Mouse (Mus musculus) intestine, embryonic 14.5 days (tissue): Measurements from ENCODE around the gene Gca. TPM values are rescaled to one million over a fixed set of nuclear protein-coding genes. Genes with fewer than 3 reads are reported as not detected.

Experiments used
- ATAC-seq: fragments of 200-750 bp; cut with Nextera tagmentation; replicated peaks from 2 replicates; pipeline ENCODE4 v1.8.0; 2017; ENCODE audit warnings: low read depth, moderate number of reproducible peaks, moderate TSS enrichment, moderate library complexity; ENCODE audit not compliant: low FRiP score, low TSS enrichment
- DNase-seq: peaks from one replicate; pipeline ENCODE4 v3.0.0-alpha.2; 2018; ENCODE audit warnings: low spot score
- H3K27ac ChIP-seq: fragments of 300-500 bp; sonication (generic); 2 replicates; pipeline ENCODE4 v1.5.1; 2014; ENCODE audit warnings: low read depth, mild to moderate bottlenecking, control low read depth
- H3K27me3 ChIP-seq: fragments of 300-500 bp; sonication (generic); replicated peaks from 2 replicates; pipeline ENCODE4 v1.6.1; 2014; ENCODE audit warnings: low read length, control low read depth; ENCODE audit not compliant: control insufficient read depth, insufficient read depth
- H3K36me3 ChIP-seq: fragments of 300-500 bp; sonication (generic); 2 replicates; pipeline ENCODE4 v1.6.1; 2014; ENCODE audit warnings: low read length, control low read depth; ENCODE audit not compliant: control insufficient read depth, insufficient read depth
- H3K4me1 ChIP-seq: fragments of 300-500 bp; sonication (generic); replicated peaks from 2 replicates; pipeline ENCODE4 v1.6.1; 2014; ENCODE audit warnings: low read length, control low read depth, mixed read lengths; ENCODE audit not compliant: control insufficient read depth, insufficient read depth
- H3K4me2 ChIP-seq: fragments of 300-500 bp; sonication (generic); 2 replicates; pipeline ENCODE4 v1.6.1; 2014; ENCODE audit warnings: low read length
- H3K4me3 ChIP-seq: fragments of 300-500 bp; sonication (generic); 2 replicates; pipeline ENCODE4 v1.5.1; 2014; ENCODE audit warnings: low read depth, low read length, control low read depth, mixed read lengths
- H3K9ac ChIP-seq: fragments of 300-500 bp; sonication (generic); 2 replicates; pipeline ENCODE4 v1.6.1; 2014; ENCODE audit warnings: mild to moderate bottlenecking, low read length
- H3K9me3 ChIP-seq: fragments of 300-500 bp; sonication (generic); 2 replicates; pipeline ENCODE4 v1.6.1; 2016; ENCODE audit warnings: low read length, control low read depth; ENCODE audit not compliant: control insufficient read depth
- WGBS: fragments of 180-500 bp; shearing (Covaris S2); extraction: QIAGEN DNeasy Blood & Tissue Kit; methylation state at CpG from one replicate; pipeline ENCODE4 v1.1.7; 2014; 5-methylcytosine and 5-hydroxymethylcytosine counted together
- polyA plus RNA-seq: library from polyadenylated mRNA; unstranded; fragments of >200 nt; fragmentation: Nextera tagmentation; extraction: Ambion mirVana; gene quantifications from 2 replicates; pipeline ENCODE4 v1.2.1, GENCODE M21; 2014

Gca gene
- polyA plus RNA-seq, 1 experiment from 2014 or later = 12.2 TPM

GRCm38 (mm10) chr2:62656072-62656471 lies 8.0 kb upstream of the Gca start:
- no peaks in the 10 kb centered on the region for H3K36me3 ChIP-seq
- WGBS = 58% methylated on average over 1 of the region's 1 CpGs
- H3K27me3 ChIP-seq = no peaks in the 10 kb centered on the region
- no peak overlapping the region for H3K4me2 ChIP-seq
- H3K4me3 ChIP-seq = no peak overlapping the region
- DNase-seq (no peak), ATAC-seq (no peak)
- H3K9me3 ChIP-seq = no peaks in the 10 kb centered on the region
- H3K9ac ChIP-seq = no peak overlapping the region
- no peaks in the 10 kb centered on the region for H3K4me1 ChIP-seq
- no peak overlapping the region for H3K27ac ChIP-seq

- no peak for DNase-seq
Observed at GRCm38 (mm10) chr2:62660565-62660964, 3.5 kb upstream of the Gca start.

GRCm38 (mm10) chr2:62662560-62662959 lies 1.5 kb upstream of the Gca start:
- H3K27ac ChIP-seq = no peak overlapping the region
- no peak overlapping the region for H3K9ac ChIP-seq
- H3K4me2 ChIP-seq = no peak overlapping the region
- H3K9me3 ChIP-seq = no peaks in the 10 kb centered on the region
- no peaks in the 10 kb centered on the region; the same call in 1 of the 2 replicates for H3K27me3 ChIP-seq
- no peaks in the 10 kb centered on the region for H3K4me1 ChIP-seq
- WGBS = 85% methylated on average over 3 of the region's 3 CpGs
- H3K36me3 ChIP-seq = no peaks in the 10 kb centered on the region
- no peak for DNase-seq
- H3K4me3 ChIP-seq = no peak overlapping the region
- no peak for ATAC-seq

More at GRCm38 (mm10) chr2:62660565-62660964, 3.5 kb upstream of the Gca start:
- no peak overlapping the region for H3K4me2 ChIP-seq
- 53% methylated on average over 6 of the region's 6 CpGs for WGBS
- no peak overlapping the region for H3K9ac ChIP-seq
- H3K4me3 ChIP-seq = no peak overlapping the region
- H3K9me3 ChIP-seq = no peaks in the 10 kb centered on the region
- H3K4me1 ChIP-seq = no peaks in the 10 kb centered on the region
- H3K36me3 ChIP-seq = no peaks in the 10 kb centered on the region
- no peak for ATAC-seq
- H3K27me3 ChIP-seq = no peaks in the 10 kb centered on the region; the same call in 1 of the 2 replicates
- H3K27ac ChIP-seq = no peak overlapping the region

- Histone ChIP-seq H3K4me3 (peak overlapping the region; percentile 55), H3K4me1 (no peaks in the 10 kb centered on the region), H3K36me3 (no peaks in the 10 kb centered on the region), H3K4me2 (peak overlapping the region; percentile 81), H3K27me3 (no peaks in the 10 kb centered on the region; the same call in 1 of the 2 replicates), H3K9me3 (no peaks in the 10 kb centered on the region), H3K9ac (no peak overlapping the region), H3K27ac (no peak overlapping the region)
- 60% methylated on average over 7 of the region's 7 CpGs for WGBS
- ATAC-seq (no peak), DNase-seq (no peak)
Observed at GRCm38 (mm10) chr2:62664839-62665238, 754 bp downstream of the Gca start.

- ATAC-seq (no peak), DNase-seq (no peak)
- Histone ChIP-seq H3K4me1 (no peaks in the 10 kb centered on the region), H3K9ac (no peak overlapping the region), H3K4me2 (no peak overlapping the region), H3K4me3 (no peak overlapping the region), H3K27ac (no peak overlapping the region), H3K36me3 (no peaks in the 10 kb centered on the region), H3K9me3 (no peaks in the 10 kb centered on the region), H3K27me3 (no peaks in the 10 kb centered on the region; the same call in 1 of the 2 replicates)
- WGBS = 32% methylated on average over 1 of the region's 1 CpGs
Observed at GRCm38 (mm10) chr2:62665536-62665935, 1.5 kb downstream of the Gca start.

- Histone ChIP-seq H3K4me1 (no peaks in the 10 kb centered on the region), H3K36me3 (no peaks in the 10 kb centered on the region), H3K9ac (no peak overlapping the region), H3K4me3 (no peak overlapping the region), H3K9me3 (no peaks in the 10 kb centered on the region), H3K27me3 (no peaks in the 10 kb centered on the region), H3K4me2 (no peak overlapping the region), H3K27ac (no peak overlapping the region)
- 55% methylated on average over 3 of the region's 3 CpGs for WGBS
- ATAC-seq (no peak), DNase-seq (no peak)
Observed at GRCm38 (mm10) chr2:62669848-62670247, 5.8 kb downstream of the Gca start.

- Histone ChIP-seq H3K9me3 (no peaks in the 10 kb centered on the region), H3K9ac (no peak overlapping the region), H3K4me3 (no peak overlapping the region), H3K4me2 (no peak overlapping the region), H3K4me1 (no peaks in the 10 kb centered on the region), H3K27me3 (no peaks in the 10 kb centered on the region), H3K36me3 (no peaks in the 10 kb centered on the region), H3K27ac (no peak overlapping the region)
- DNase-seq (no peak), ATAC-seq (no peak)
- WGBS = 85% methylated on average over 5 of the region's 5 CpGs
Observed at GRCm38 (mm10) chr2:62670301-62670700, 6.2 kb downstream of the Gca start.

GRCm38 (mm10) chr2:62670767-62671166 lies 6.7 kb downstream of the Gca start:
- no peak overlapping the region for H3K4me3 ChIP-seq
- H3K4me2 ChIP-seq = no peak overlapping the region
- no peak overlapping the region for H3K9ac ChIP-seq
- H3K27ac ChIP-seq = no peak overlapping the region
- H3K27me3 ChIP-seq = no peaks in the 10 kb centered on the region
- H3K36me3 ChIP-seq = no peaks in the 10 kb centered on the region
- no peak for ATAC-seq
- 81% methylated on average over 4 of the region's 4 CpGs for WGBS
- no peaks in the 10 kb centered on the region for H3K9me3 ChIP-seq
- DNase-seq = no peak
- H3K4me1 ChIP-seq = no peaks in the 10 kb centered on the region

GRCm38 (mm10) chr2:62672788-62673187 lies 8.7 kb downstream of the Gca start:
- Histone ChIP-seq H3K4me1 (no peaks in the 10 kb centered on the region), H3K4me2 (no peak overlapping the region), H3K9me3 (no peaks in the 10 kb centered on the region), H3K36me3 (no peaks in the 10 kb centered on the region), H3K4me3 (no peak overlapping the region), H3K27ac (no peak overlapping the region), H3K9ac (no peak overlapping the region), H3K27me3 (no peaks in the 10 kb centered on the region)
- DNase-seq = no peak
- ATAC-seq = no peak
- 92% methylated on average over 5 of the region's 5 CpGs for WGBS
